Mouse (Mus musculus): ENCODE data around the gene Parp8.

GRCm38 (mm10) chr13:117026276-117026780, 991 bp upstream of the Parp8 start:
- TF ChIP-seq POLR2A (IDR thresholded peaks at IDR 0.05; ENCODE audit: insufficient read depth, low read depth, low read length) (no peak), EP300 (IDR thresholded peaks at IDR 0.05; ENCODE audit: insufficient read depth, low read depth, low read length) (no peak)

Data from heart, adult 2 months (tissue).